Comparison of ENCODE assay signal across 40 mouse cellular contexts in genomic region chrX:68865145-68865544, GRCm38 (mm10). TPM values are rescaled to one million over a fixed set of nuclear protein-coding genes. Genes with fewer than 3 reads are reported as not detected.
DNase-seq lines count a peak whose midpoint lies in the region; ATAC-seq and TF ChIP-seq lines count a peak whose summit lies in the region.
"Had no signal": no experiment of that assay in that cellular context is flagged by ENCODE, and none has a peak within 500 bp of the region (broad histone marks: within the 10 kb centered on the region; RNA-seq: fewer than 3 reads in every experiment).

No protein-coding gene starts in this region.

- H3K4me1 ChIP-seq in hindbrain, postnatal 0 days (ENCODE audit: insufficient read depth, low read length), result no peaks in the 10 kb centered on the region
- no peaks in the 10 kb centered on the region for H3K4me1 ChIP-seq in hindbrain, embryonic 10.5 days (replicated peaks)
- no peaks in the 10 kb centered on the region for H3K4me1 ChIP-seq in intestine, embryonic 15.5 days (replicated peaks)
- no peaks in the 10 kb centered on the region for H3K4me1 ChIP-seq in kidney, adult 2 months (ENCODE audit: control insufficient read depth, insufficient read depth, low read length)
- H3K4me1 ChIP-seq: embryonic facial prominence, embryonic 10.5 days; embryonic facial prominence, embryonic 15.5 days; limb, embryonic 13.5 days; lung, embryonic 15.5 days; midbrain, embryonic 10.5 days; midbrain, embryonic 15.5 days; neural tube, embryonic 12.5 days; stomach, embryonic 15.5 days had no signal

- TF ChIP-seq POLR2A in kidney, adult 2 months (IDR thresholded peaks at IDR 0.05; ENCODE audit: low read depth, low read length), result no peak

- H3K27me3 ChIP-seq in hindbrain, postnatal 0 days (ENCODE audit: insufficient read depth, low read length), result no peaks in the 10 kb centered on the region
- H3K27me3 ChIP-seq in hindbrain, embryonic 10.5 days (ENCODE audit: insufficient read depth, poor library complexity, severe bottlenecking), result no peaks in the 10 kb centered on the region
- no peaks in the 10 kb centered on the region for H3K27me3 ChIP-seq in intestine, embryonic 15.5 days (replicated peaks)
- no peaks in the 10 kb centered on the region for H3K27me3 ChIP-seq in kidney, adult 2 months (replicated peaks; ENCODE audit: control insufficient read depth, insufficient read depth, low read length)
- H3K27me3 ChIP-seq: embryonic facial prominence, embryonic 15.5 days; limb, embryonic 13.5 days; lung, embryonic 15.5 days; midbrain, embryonic 15.5 days; neural tube, embryonic 12.5 days; stomach, embryonic 15.5 days had no signal

- H3K36me3 ChIP-seq in hindbrain, postnatal 0 days (ENCODE audit: insufficient read depth, low read length), result no peaks in the 10 kb centered on the region
- no peaks in the 10 kb centered on the region for H3K36me3 ChIP-seq in hindbrain, embryonic 10.5 days
- H3K36me3 ChIP-seq in intestine, embryonic 15.5 days, result no peaks in the 10 kb centered on the region
- H3K36me3 ChIP-seq in kidney, adult 2 months (ENCODE audit: control insufficient read depth, insufficient read depth, low read length), result no peaks in the 10 kb centered on the region
- H3K36me3 ChIP-seq: embryonic facial prominence, embryonic 10.5 days; embryonic facial prominence, embryonic 15.5 days; G1E; limb, embryonic 13.5 days; lung, embryonic 15.5 days; midbrain, embryonic 10.5 days; midbrain, embryonic 15.5 days; neural tube, embryonic 12.5 days; stomach, embryonic 15.5 days had no signal

- H3K4me2 ChIP-seq in hindbrain, postnatal 0 days (ENCODE audit: low read depth, low read length), result no peak overlapping the region
- H3K4me2 ChIP-seq in intestine, embryonic 15.5 days (replicated peaks), result no peak overlapping the region
- H3K4me2 ChIP-seq: embryonic facial prominence, embryonic 15.5 days; heart, embryonic 11.5 days; hindbrain, embryonic 14.5 days; limb, embryonic 13.5 days; liver, embryonic 11.5 days; lung, embryonic 15.5 days; midbrain, embryonic 15.5 days; neural tube, embryonic 12.5 days; stomach, embryonic 15.5 days had no signal

- H3K4me3 ChIP-seq in hindbrain, postnatal 0 days (ENCODE audit: low read length), result no peak overlapping the region
- H3K4me3 ChIP-seq in hindbrain, embryonic 10.5 days, result no peak overlapping the region
- no peak overlapping the region for H3K4me3 ChIP-seq in intestine, embryonic 15.5 days (replicated peaks)
- no peak overlapping the region for H3K4me3 ChIP-seq in kidney, adult 2 months (ENCODE audit: insufficient read depth, low read depth, low read length)
- H3K4me3 ChIP-seq: embryonic facial prominence, embryonic 10.5 days; embryonic facial prominence, embryonic 15.5 days; gastrocnemius, adult 2 months; limb, embryonic 13.5 days; lung, embryonic 15.5 days; midbrain, embryonic 10.5 days; midbrain, embryonic 15.5 days; myocyte; neural tube, embryonic 12.5 days; stomach, embryonic 15.5 days had no signal

- DNase-seq in hindbrain, postnatal 0 days (ENCODE audit: low spot score), result peak; percentile 18
- DNase-seq in hindbrain, embryonic 10.5 days (ENCODE audit: low spot score), result no peak
- DNase-seq in cerebellum, adult 8-10 months, result peak; percentile 23
- peak; percentile 51 to 62 for DNase-seq in cerebellum, postnatal 25 days
- no peak for DNase-seq in layer of hippocampus, postnatal 14 days (ENCODE audit: low spot score in 2 of 2)
- no peak for DNase-seq in kidney, adult 2 months
- DNase-seq: adrenal gland, postnatal 10 days; gastrocnemius, adult 2 months; gastrocnemius, postnatal 36 days; heart, adult 18-20 months; heart, postnatal 36 days; kidney, adult 9 months; kidney, postnatal 14 days; layer of hippocampus, adult 9-11 months; thymus, postnatal 14 days had no signal

- no peak for TF ChIP-seq CTCF in hindbrain, postnatal 0 days (IDR thresholded peaks at IDR 0.05; ENCODE audit: low read depth)
- no peak for TF ChIP-seq CTCF in kidney, adult 2 months (conservative IDR thresholded peaks at IDR 0.05; ENCODE audit: insufficient read depth, insufficient read length, low read depth, low read length)

- no peak overlapping the region for H3K27ac ChIP-seq in hindbrain, postnatal 0 days
- no peak overlapping the region for H3K27ac ChIP-seq in hindbrain, embryonic 10.5 days
- H3K27ac ChIP-seq in intestine, embryonic 15.5 days, result no peak overlapping the region
- H3K27ac ChIP-seq in kidney, adult 2 months (ENCODE audit: insufficient read depth, low read depth, low read length), result no peak overlapping the region
- H3K27ac ChIP-seq: embryonic facial prominence, embryonic 10.5 days; embryonic facial prominence, embryonic 15.5 days; gastrocnemius, adult 2 months; hindbrain, embryonic 14.5 days; limb, embryonic 13.5 days; lung, embryonic 15.5 days; midbrain, embryonic 10.5 days; midbrain, embryonic 15.5 days; neural tube, embryonic 12.5 days; stomach, embryonic 15.5 days had no signal

- no peaks in the 10 kb centered on the region for H3K9me3 ChIP-seq in hindbrain, postnatal 0 days (ENCODE audit: low read length)
- no peaks in the 10 kb centered on the region for H3K9me3 ChIP-seq in hindbrain, embryonic 10.5 days
- H3K9me3 ChIP-seq in intestine, embryonic 15.5 days, result no peaks in the 10 kb centered on the region
- H3K9me3 ChIP-seq: embryonic facial prominence, embryonic 10.5 days; embryonic facial prominence, embryonic 15.5 days; G1E; limb, embryonic 13.5 days; lung, embryonic 15.5 days; midbrain, embryonic 10.5 days; midbrain, embryonic 15.5 days; neural tube, embryonic 12.5 days; stomach, embryonic 15.5 days had no signal

- H3K9ac ChIP-seq in hindbrain, postnatal 0 days (replicated peaks; ENCODE audit: low read length), result no peak overlapping the region
- no peak overlapping the region for H3K9ac ChIP-seq in intestine, embryonic 15.5 days
- H3K9ac ChIP-seq: embryonic facial prominence, embryonic 15.5 days; hindbrain, embryonic 14.5 days; limb, embryonic 13.5 days; lung, embryonic 15.5 days; midbrain, embryonic 15.5 days; neural tube, embryonic 12.5 days; stomach, embryonic 15.5 days had no signal

- 34% methylated on average over 2 of the region's 2 CpGs for WGBS in hindbrain, postnatal 0 days
- WGBS in hindbrain, embryonic 10.5 days, result 41% methylated on average over 2 of the region's 2 CpGs
- WGBS in intestine, embryonic 15.5 days, result 34% methylated on average over 2 of the region's 2 CpGs
- 32% methylated on average over 2 of the region's 2 CpGs for WGBS in kidney, adult 2 months

- 0 out of 2 replicates have a peak, but pooled peaks have one; percentile 32 for ATAC-seq in hindbrain, postnatal 0 days
- ATAC-seq in cerebellum, adult (ENCODE audit: insufficient number of reproducible peaks, low FRiP score, low TSS enrichment), result peak; percentile 76; the same call in 1 of the 2 replicates
- no peak for ATAC-seq in intestine, embryonic 15.5 days
- ATAC-seq: forebrain, embryonic 14.5 days; midbrain, embryonic 15.5 days; Patski had no signal

RNA-seq across cellular contexts. Expression of gene Gm6812, which starts 27.7 kb away (rescaled TPM):
- not detected in 2 replicates for total RNA-seq in hindbrain, postnatal 0 days (2014; rRNA removed)
- polyA plus RNA-seq in hindbrain, postnatal 0 days (2015; fragmentation: Nextera tagmentation; extraction: Ambion mirVana), result not detected in 2 replicates
- not detected in 2 replicates for polyA plus RNA-seq in hindbrain, embryonic 10.5 days (2016; fragmentation: Nextera tagmentation; extraction: Ambion mirVana)
- not detected in 2 replicates for polyA plus RNA-seq in intestine, embryonic 15.5 days (2015; fragmentation: Nextera tagmentation; extraction: Ambion mirVana)
- not detected for total RNA-seq in layer of hippocampus, postnatal 14 days (2021)
- polyA plus RNA-seq in kidney, adult 2 months (2012; rRNA removed), result not detected in 2 replicates
- total RNA-seq: adrenal gland, postnatal 10 days; G1E; gastrocnemius, adult 2 months; gastrocnemius, postnatal 36 days; heart, adult 18-20 months; heart, postnatal 36 days; left cerebral cortex, adult 18-20 months; left cerebral cortex, postnatal 25 days; megakaryocyte progenitor cell, adult 5-6 weeks had no signal
- polyA plus RNA-seq: embryonic facial prominence, embryonic 10.5 days; embryonic facial prominence, embryonic 15.5 days; forebrain, embryonic 14.5 days; G1E; heart, embryonic 11.5 days; heart, embryonic 16.5 days; hindbrain, embryonic 14.5 days; intestine, embryonic 14.5 days; limb, embryonic 13.5 days; liver, embryonic 11.5 days; liver, embryonic 16.5 days; lung, embryonic 15.5 days; midbrain, embryonic 10.5 days; midbrain, embryonic 15.5 days; myocyte; neural tube, embryonic 12.5 days; Patski; small intestine, adult 2 months; stomach, embryonic 15.5 days; urinary bladder, adult 2 months had no signal

RNA-seq across cellular contexts. Expression of gene Gm14698, which starts 44.3 kb away (rescaled TPM):
- 0.47 and 2.9 TPM in 2 replicates for total RNA-seq in hindbrain, postnatal 0 days (2014; rRNA removed)
- 2.3 and 2.5 TPM in 2 replicates for polyA plus RNA-seq in hindbrain, postnatal 0 days (2015; fragmentation: Nextera tagmentation; extraction: Ambion mirVana)
- polyA plus RNA-seq in hindbrain, embryonic 10.5 days (2016; fragmentation: Nextera tagmentation; extraction: Ambion mirVana), result 1.9 and 2.7 TPM in 2 replicates
- polyA plus RNA-seq in intestine, embryonic 15.5 days (2015; fragmentation: Nextera tagmentation; extraction: Ambion mirVana), result 2.4 and 3.9 TPM in 2 replicates
- under 1 TPM; 0.38 to 0.65 TPM for total RNA-seq in layer of hippocampus, postnatal 14 days (2021)
- 0.30 and 0.56 TPM in 2 replicates for polyA plus RNA-seq in kidney, adult 2 months (2012; rRNA removed)

Comparison
In these comparisons a context has a peak if more than half of its experiments do, and no peak if none do; other contexts are left out.
1. DNase-seq: peak in hindbrain, postnatal 0 days (single experiment), cerebellum, adult 8-10 months (single experiment) and cerebellum, postnatal 25 days (2 of 2); none in hindbrain, embryonic 10.5 days (single experiment), layer of hippocampus, postnatal 14 days (0 of 2) and kidney, adult 2 months (single experiment).